Mouse (Mus musculus) bone marrow macrophage, adult 2 months (primary cell): ENCODE results near the gene Gm20388.

Experiments
- CTCF ChIP-seq: IDR thresholded peaks from 2 replicates; pipeline ENCODE4 v1.5.1; 2012; ENCODE audit warnings: low read depth, mild to moderate bottlenecking, low read length, moderate library complexity
- POLR2A ChIP-seq: IDR thresholded peaks from 2 replicates; pipeline ENCODE4 v1.6.1; 2012; ENCODE audit warnings: mild to moderate bottlenecking, low read depth, low read length, borderline replicate concordance

GRCm38 (mm10) chr8:121669208-121669607, 1758.6 kb downstream of the Gm20388 start:
- TF ChIP-seq POLR2A = no peak
- no peak for TF ChIP-seq CTCF
